Mouse (Mus musculus) heart, embryonic 10.5 days (tissue): ENCODE data around the gene Uap1. TPM values are rescaled to one million over a fixed set of nuclear protein-coding genes. Genes with fewer than 3 reads are reported as not detected.

Experiments
- DNase-seq: peaks from one replicate; pipeline ENCODE4 v3.0.0-alpha.2; 2017; ENCODE audit warnings: low spot score
- H3K27ac ChIP-seq: fragments of 300-500 bp; sonication (generic); 2 replicates; pipeline ENCODE4 v1.5.1; 2016; ENCODE audit warnings: mild to moderate bottlenecking
- H3K27me3 ChIP-seq: fragments of 300-500 bp; sonication (generic); 2 replicates; pipeline ENCODE4 v1.6.1; 2016; ENCODE audit warnings: mild to moderate bottlenecking; ENCODE audit not compliant: poor library complexity, insufficient read depth, severe bottlenecking
- H3K36me3 ChIP-seq: fragments of 300-500 bp; sonication (generic); 2 replicates; pipeline ENCODE4 v1.6.1; 2016; ENCODE audit warnings: mild to moderate bottlenecking, moderate library complexity
- H3K4me1 ChIP-seq: fragments of 300-500 bp; sonication (generic); 2 replicates; pipeline ENCODE4 v1.6.1; 2016; ENCODE audit warnings: mild to moderate bottlenecking
- H3K4me3 ChIP-seq: fragments of 300-500 bp; sonication (generic); 2 replicates; pipeline ENCODE4 v1.5.1; 2016; ENCODE audit warnings: mild to moderate bottlenecking, moderate library complexity
- H3K9me3 ChIP-seq: fragments of 300-500 bp; sonication (generic); 2 replicates; pipeline ENCODE4 v1.6.1; 2016; ENCODE audit warnings: mild to moderate bottlenecking, moderate library complexity
- WGBS: fragments of 180-500 bp; shearing (Covaris S2); methylation state at CpG from one replicate; pipeline ENCODE4 v1.1.7; 2016; 5-methylcytosine and 5-hydroxymethylcytosine counted together
- polyA plus RNA-seq: library from polyadenylated mRNA; unstranded; fragments of >200 nt; fragmentation: Nextera tagmentation; extraction: Ambion mirVana; gene quantifications from 2 replicates; pipeline ENCODE4 v1.2.1, GENCODE M21; 2016

Uap1 gene
- polyA plus RNA-seq, 1 experiment from 2014 or later: 63.0 TPM

GRCm38 (mm10) chr1:170190225-170190624 lies 15.5 kb upstream of the Uap1 start:
- Histone ChIP-seq H3K36me3 (peaks cover 26% of the 10 kb centered on the region), H3K27me3 (no peaks in the 10 kb centered on the region), H3K4me3 (no peak overlapping the region), H3K9me3 (no peaks in the 10 kb centered on the region), H3K4me1 (peaks cover 4% of the 10 kb centered on the region; the same call in 1 of the 2 replicates), H3K27ac (no peak overlapping the region)
- DNase-seq: peak; percentile 31
- whole genome bisulfite sequencing: 56% methylated on average over 4 of the region's 4 CpGs

GRCm38 (mm10) chr1:170188601-170189000 lies 13.8 kb upstream of the Uap1 start:
- WGBS: 68% methylated on average over 11 of the region's 11 CpGs
- peak; percentile 41 for DNase-seq
- H3K27ac ChIP-seq: no peak overlapping the region
- no peak overlapping the region for H3K4me3 ChIP-seq
- peaks cover 10% of the 10 kb centered on the region for H3K36me3 ChIP-seq
- H3K9me3 ChIP-seq: no peaks in the 10 kb centered on the region
- H3K27me3 ChIP-seq: no peaks in the 10 kb centered on the region
- peaks cover 4% of the 10 kb centered on the region; the same call in 1 of the 2 replicates for H3K4me1 ChIP-seq

- Histone ChIP-seq H3K27ac (no peak overlapping the region), H3K9me3 (no peaks in the 10 kb centered on the region), H3K4me3 (no peak overlapping the region), H3K36me3 (no peaks in the 10 kb centered on the region), H3K27me3 (no peaks in the 10 kb centered on the region), H3K4me1 (peaks cover 4% of the 10 kb centered on the region; the same call in 1 of the 2 replicates)
- DNase-seq: peak; percentile 50
- 74% methylated on average over 5 of the region's 5 CpGs for WGBS
Measured at GRCm38 (mm10) chr1:170186531-170186930, 11.8 kb upstream of the Uap1 start.

GRCm38 (mm10) chr1:170185137-170185536 lies 10.4 kb upstream of the Uap1 start:
- Histone ChIP-seq H3K4me3 (no peak overlapping the region), H3K9me3 (no peaks in the 10 kb centered on the region), H3K4me1 (peaks cover 4% of the 10 kb centered on the region; the same call in 1 of the 2 replicates), H3K27me3 (no peaks in the 10 kb centered on the region), H3K36me3 (no peaks in the 10 kb centered on the region), H3K27ac (no peak overlapping the region)
- peak; percentile 16 for DNase-seq
- 89% methylated on average over 3 of the region's 3 CpGs for WGBS

GRCm38 (mm10) chr1:170182706-170183105 lies 7.9 kb upstream of the Uap1 start:
- Histone ChIP-seq H3K36me3 (no peaks in the 10 kb centered on the region), H3K4me1 (no peaks in the 10 kb centered on the region), H3K27me3 (no peaks in the 10 kb centered on the region), H3K9me3 (no peaks in the 10 kb centered on the region), H3K27ac (no peak overlapping the region), H3K4me3 (no peak overlapping the region)
- DNase-seq: no peak

GRCm38 (mm10) chr1:170176661-170177239 lies 2.0 kb upstream of the Uap1 start:
- Histone ChIP-seq H3K9me3 (no peaks in the 10 kb centered on the region), H3K4me1 (peaks cover 22% of the 10 kb centered on the region), H3K27me3 (no peaks in the 10 kb centered on the region), H3K36me3 (no peaks in the 10 kb centered on the region), H3K4me3 (no peak overlapping the region), H3K27ac (no peak overlapping the region)
- no peak for DNase-seq
- 63% methylated on average over 8 of the region's 8 CpGs for WGBS

GRCm38 (mm10) chr1:170175848-170176247 lies 1.1 kb upstream of the Uap1 start:
- no peak for DNase-seq
- peak overlapping the region; percentile 93 for H3K27ac ChIP-seq
- H3K9me3 ChIP-seq: no peaks in the 10 kb centered on the region
- H3K36me3 ChIP-seq: no peaks in the 10 kb centered on the region
- no peaks in the 10 kb centered on the region for H3K27me3 ChIP-seq
- H3K4me3 ChIP-seq: peak overlapping the region; percentile 92; the same call in 1 of the 2 replicates
- peaks cover 24% of the 10 kb centered on the region for H3K4me1 ChIP-seq
- 37% methylated on average over 6 of the region's 6 CpGs for WGBS

- peak; percentile 84 for DNase-seq
- H3K4me1 ChIP-seq: peaks cover 33% of the 10 kb centered on the region
- H3K4me3 ChIP-seq: peak overlapping the region; percentile 92
- H3K27ac ChIP-seq: peak overlapping the region; percentile 93
- H3K27me3 ChIP-seq: no peaks in the 10 kb centered on the region
- no peaks in the 10 kb centered on the region for H3K36me3 ChIP-seq
- H3K9me3 ChIP-seq: no peaks in the 10 kb centered on the region
- WGBS: 1% methylated on average over 50 of the region's 50 CpGs
Measured at GRCm38 (mm10) chr1:170173991-170174813, 555 bp downstream of the Uap1 start.

- Histone ChIP-seq H3K4me1 (peaks cover 21% of the 10 kb centered on the region; the same call in 1 of the 2 replicates), H3K27ac (no peak overlapping the region), H3K36me3 (peaks cover 26% of the 10 kb centered on the region), H3K9me3 (no peaks in the 10 kb centered on the region), H3K27me3 (no peaks in the 10 kb centered on the region), H3K4me3 (no peak overlapping the region)
- no peak for DNase-seq
- WGBS: 74% methylated on average over 6 of the region's 6 CpGs
Measured at GRCm38 (mm10) chr1:170167781-170168180, 7.0 kb downstream of the Uap1 start.

GRCm38 (mm10) chr1:170164913-170165312 lies 9.8 kb downstream of the Uap1 start:
- Histone ChIP-seq H3K27me3 (no peaks in the 10 kb centered on the region), H3K4me1 (peaks cover 11% of the 10 kb centered on the region; the same call in 1 of the 2 replicates), H3K27ac (no peak overlapping the region), H3K4me3 (no peak overlapping the region), H3K36me3 (peaks cover 46% of the 10 kb centered on the region), H3K9me3 (no peaks in the 10 kb centered on the region)
- no peak for DNase-seq
- WGBS: 87% methylated on average over 3 of the region's 3 CpGs

GRCm38 (mm10) chr1:170164053-170164614 lies 10.6 kb downstream of the Uap1 start:
- Histone ChIP-seq H3K27me3 (no peaks in the 10 kb centered on the region), H3K27ac (no peak overlapping the region), H3K9me3 (no peaks in the 10 kb centered on the region), H3K4me1 (peaks cover 5% of the 10 kb centered on the region; the same call in 1 of the 2 replicates), H3K4me3 (no peak overlapping the region), H3K36me3 (peaks cover 49% of the 10 kb centered on the region)
- no peak for DNase-seq
- WGBS: 87% methylated on average over 2 of the region's 2 CpGs

- peaks cover 55% of the 10 kb centered on the region for H3K36me3 ChIP-seq
- H3K4me1 ChIP-seq: no peaks in the 10 kb centered on the region; the same call in 1 of the 2 replicates
- no peaks in the 10 kb centered on the region for H3K27me3 ChIP-seq
- H3K4me3 ChIP-seq: no peak overlapping the region
- no peaks in the 10 kb centered on the region for H3K9me3 ChIP-seq
- H3K27ac ChIP-seq: no peak overlapping the region
- DNase-seq: no peak
- 88% methylated on average over 3 of the region's 3 CpGs for WGBS
Measured at GRCm38 (mm10) chr1:170163398-170163943, 11.3 kb downstream of the Uap1 start.

GRCm38 (mm10) chr1:170161852-170162251 lies 12.9 kb downstream of the Uap1 start:
- Histone ChIP-seq H3K27ac (no peak overlapping the region; the same call in 1 of the 2 replicates), H3K36me3 (peaks cover 69% of the 10 kb centered on the region), H3K27me3 (no peaks in the 10 kb centered on the region), H3K4me3 (no peak overlapping the region), H3K9me3 (no peaks in the 10 kb centered on the region), H3K4me1 (no peaks in the 10 kb centered on the region)
- WGBS: 83% methylated on average over 6 of the region's 6 CpGs
- no peak for DNase-seq
